Mouse (Mus musculus) adrenal gland, adult 2 months (tissue): Measurements from ENCODE around the gene Nfs1. TPM values are rescaled to one million over a fixed set of nuclear protein-coding genes. Genes with fewer than 3 reads are reported as not detected.
"Not testable (repeated sequence)": the region's sequence is repeated elsewhere in the genome, so short reads cannot be mapped to it uniquely, and the experiment has no call there.

Source experiments
- DNase-seq: peaks from one replicate; pipeline ENCODE4 v3.0.0; 2021
- polyA plus RNA-seq: library from polyadenylated mRNA; depleted of rRNA; stranded (reverse); fragments of >200 nt; gene quantifications from 2 replicates; pipeline ENCODE4 v1.2.3, GENCODE M21; 2012
- total RNA-seq, 2 experiments: library from RNA; stranded (reverse); gene quantifications; 2 replicates each; pipeline ENCODE4 v1.2.3; 2021

Gene Nfs1
- total and polyA plus RNA-seq, 3 experiments = 76.7 to 123 (median 90.3) TPM

DNA sequence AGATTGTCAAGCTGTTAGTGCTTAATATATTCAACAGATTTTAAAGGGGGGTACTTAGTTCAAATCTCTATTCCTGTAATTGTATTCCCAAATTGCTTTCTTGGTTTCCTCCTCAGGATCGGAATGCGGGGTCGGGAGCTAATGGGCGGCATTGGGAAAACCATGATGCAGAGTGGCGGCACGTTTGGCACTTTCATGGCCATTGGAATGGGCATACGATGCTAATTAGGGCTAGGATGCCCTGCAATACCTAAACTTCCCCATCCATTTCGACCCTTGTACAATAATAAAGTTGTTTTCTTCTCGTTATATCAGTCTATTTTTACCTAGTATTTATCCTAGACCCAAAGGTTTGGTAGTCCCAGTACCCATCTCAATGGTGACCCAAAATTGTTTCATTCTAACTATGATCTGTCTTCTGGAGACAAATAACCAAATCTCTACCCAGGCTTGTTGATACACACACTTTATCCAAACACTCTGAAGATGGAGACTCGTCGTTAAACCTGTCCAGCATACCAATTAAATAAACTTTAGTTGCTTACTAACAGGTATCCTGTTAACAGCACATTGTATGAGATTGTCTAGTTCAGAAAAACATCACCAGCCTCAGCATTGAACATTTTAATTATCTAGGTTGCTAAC is 1.6 kb upstream of the Nfs1 start:
- DNase-seq = no peak

GRCm38 (mm10) chr2:156143367-156143766 is 619 bp downstream of the Nfs1 start:
- no peak for DNase-seq

DNA sequence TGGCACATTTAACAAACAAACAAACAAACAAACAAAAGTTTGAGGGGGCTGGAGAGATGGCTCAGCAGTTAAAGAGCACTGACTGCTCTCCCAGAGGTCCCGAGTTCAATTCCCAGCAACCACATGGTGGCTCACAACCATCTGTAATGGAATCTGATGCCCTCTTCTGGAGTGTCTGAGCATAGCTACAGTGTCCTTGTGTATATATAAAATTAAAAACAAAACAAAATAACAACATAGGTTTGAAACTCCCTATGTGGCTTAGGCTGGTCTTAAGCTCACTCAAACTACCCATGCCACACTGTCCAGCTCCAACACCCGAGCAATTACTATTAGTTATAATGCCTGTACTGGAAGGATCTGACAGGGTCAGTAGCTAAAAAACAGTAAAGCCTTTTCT is 1.2 kb downstream of the Nfs1 start:
- DNase-seq = no peak

DNA sequence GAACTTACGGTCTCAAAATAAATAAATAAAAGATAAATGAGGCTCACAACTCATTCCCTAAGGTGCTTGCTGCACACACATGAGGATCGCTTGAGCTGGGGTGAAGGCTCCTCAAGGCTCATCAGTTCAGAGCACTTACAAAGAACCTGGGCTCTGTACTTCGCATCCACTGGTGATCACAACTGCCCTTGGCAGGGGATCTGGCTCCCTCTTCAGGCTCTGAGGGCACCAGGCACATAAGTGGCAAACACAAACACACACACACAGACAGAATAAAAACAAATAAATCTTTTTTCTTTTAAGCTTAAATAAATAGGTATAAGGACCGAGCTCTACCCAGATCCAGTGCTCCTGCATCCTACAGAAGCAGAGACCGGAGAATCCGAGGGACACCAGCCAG is 8.3 kb downstream of the Nfs1 start:
- no peak for DNase-seq

- no peak for DNase-seq
These were observed 9.8 kb downstream of the Nfs1 start for GRCm38 (mm10) chr2:156134161-156134560.

DNA sequence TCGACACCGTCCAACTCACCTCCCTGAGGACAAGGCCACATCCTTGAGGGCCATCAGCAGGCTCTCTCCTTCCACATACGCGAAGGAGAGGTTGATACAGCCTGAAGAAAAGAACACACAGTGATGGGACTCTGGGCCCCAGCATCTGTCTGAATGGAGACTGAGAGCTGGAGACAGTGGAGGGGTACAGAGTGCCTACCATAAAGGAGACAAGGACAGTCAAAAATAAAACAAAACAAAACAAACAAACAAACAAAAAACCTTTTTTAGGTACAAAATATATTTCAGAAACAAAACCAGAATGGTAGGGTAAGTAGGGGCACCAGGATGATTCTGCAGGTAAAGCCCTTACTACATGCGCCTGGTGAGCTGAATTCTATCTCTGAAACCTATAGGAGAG is 17.0 kb downstream of the Nfs1 start, which contains the start of gene Gm28036:
Gene Gm28036, minus strand, starts transcription at position 101 of the 400 bp plus-strand sequence.
- no peak for DNase-seq

DNA sequence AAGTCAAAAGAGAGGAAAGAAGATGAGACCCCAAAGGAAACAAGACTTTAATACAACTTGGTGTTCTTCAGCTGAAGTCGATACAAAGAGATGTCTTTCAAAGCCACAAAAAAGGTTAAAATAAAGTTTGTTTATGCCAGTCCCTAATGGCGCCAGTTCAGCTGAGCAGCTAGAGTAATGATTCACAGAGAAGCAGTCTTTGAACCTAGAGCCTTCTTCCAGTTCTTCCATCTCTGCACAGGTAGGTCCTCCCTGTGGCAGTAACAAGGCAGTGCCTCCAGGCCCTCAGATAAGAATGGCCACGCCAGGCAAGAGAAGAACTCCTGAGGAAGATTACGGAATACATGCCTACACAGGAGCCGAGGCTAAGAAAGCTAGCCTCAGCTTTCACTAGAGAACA is 20.3 kb downstream of the Nfs1 start:
- DNase-seq = no peak

DNA sequence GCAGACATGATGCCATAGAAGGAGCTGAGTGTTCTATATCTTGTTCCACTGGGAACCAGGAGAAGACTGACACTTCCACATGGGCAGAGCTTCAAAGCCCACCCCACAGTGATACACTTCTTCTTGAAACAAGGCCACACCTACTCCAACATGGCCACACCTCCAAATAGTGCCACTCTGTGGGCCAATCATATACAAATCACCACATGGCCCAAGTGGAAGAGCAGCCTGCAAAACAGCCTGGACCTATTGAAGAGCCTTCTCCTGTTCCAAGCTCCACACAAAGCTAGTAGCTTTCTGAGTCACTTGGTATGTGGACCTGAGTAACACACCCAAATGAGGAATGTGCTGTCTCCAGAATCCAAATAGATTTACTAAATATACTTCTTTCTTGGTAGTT is 24.4 kb downstream of the Nfs1 start:
- DNase-seq = no peak

GRCm38 (mm10) chr2:156112080-156112423 is 31.9 kb downstream of the Nfs1 start:
- DNase-seq = not testable (repeated sequence)

DNA sequence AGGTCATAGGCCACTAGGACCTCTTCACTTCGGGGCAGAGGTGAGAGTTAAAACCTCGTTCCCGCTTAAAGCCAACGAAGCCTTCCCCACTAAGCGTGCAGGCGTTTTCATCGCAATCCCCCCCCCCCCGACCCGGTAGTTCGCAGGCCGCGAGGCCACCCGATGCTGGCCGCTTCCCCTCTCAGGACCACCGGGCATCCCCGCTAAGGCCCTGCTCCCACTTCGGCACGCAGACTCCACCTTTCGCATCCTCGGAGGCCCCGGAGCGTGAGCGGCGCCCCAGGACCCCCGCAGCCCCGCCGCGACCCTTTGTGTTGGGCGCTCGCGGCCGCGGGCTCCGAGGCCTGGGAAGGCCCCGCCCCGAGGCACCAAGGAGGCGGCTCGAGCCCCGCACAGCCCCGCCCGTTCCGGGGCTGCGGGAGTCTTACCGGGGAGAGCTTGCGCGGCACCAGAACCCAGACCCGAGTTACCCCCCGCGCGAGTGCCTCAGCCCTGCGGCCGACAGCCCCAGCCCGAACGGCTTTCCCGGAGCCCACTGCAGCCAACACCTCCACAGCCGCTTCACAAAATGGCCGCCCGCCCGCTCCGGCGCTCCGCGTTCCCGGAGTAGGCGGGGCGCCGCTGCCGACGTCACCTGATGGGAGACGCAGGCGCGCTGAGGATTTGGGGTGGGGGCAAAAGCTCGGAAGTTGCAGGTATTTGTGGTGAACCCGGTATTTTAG is 32.5 kb downstream of the Nfs1 start, which contains the start of the genes Cpne1 and Rbm12:
Gene Cpne1, minus strand, starts transcription at position 608 of the 722 bp plus-strand sequence.
Gene Rbm12, minus strand, starts transcription at position 621 of the 722 bp plus-strand sequence.
- DNase-seq = peak; percentile 95

DNA sequence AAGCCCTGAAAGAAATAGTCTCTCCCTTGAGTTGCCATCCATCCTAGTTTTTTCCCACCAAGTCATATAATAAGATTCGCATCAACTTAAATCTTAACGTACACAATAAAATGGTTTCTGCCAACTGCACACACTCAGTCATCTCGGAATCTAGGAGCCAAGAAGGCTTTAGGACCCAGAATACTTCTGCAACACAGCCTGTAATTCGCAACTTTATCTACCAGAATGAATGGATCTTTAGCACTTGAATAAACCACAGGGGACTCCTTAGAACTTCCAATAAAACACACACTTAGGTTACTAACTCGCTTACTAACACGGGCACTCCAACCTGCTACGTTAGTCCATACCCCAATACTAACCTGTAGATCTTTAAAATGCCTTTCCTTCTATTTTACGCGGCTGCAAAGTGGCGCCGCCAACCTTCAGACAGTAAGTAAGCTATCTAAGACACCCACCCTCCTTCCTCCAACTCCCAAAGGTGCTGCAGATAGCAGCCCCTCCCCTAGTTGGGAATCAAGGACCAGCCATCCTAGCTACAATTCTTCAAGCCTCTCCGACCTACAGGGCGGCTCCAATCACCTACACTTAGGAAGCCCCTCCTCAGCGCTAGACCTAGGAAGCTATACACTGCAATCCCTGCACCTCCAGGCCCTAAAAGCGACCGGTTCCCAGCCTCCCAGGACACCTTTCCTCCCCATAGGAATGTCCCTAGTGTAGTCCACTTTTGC is 33.2 kb downstream of the Nfs1 start:
- peak; percentile 38 for DNase-seq

DNA sequence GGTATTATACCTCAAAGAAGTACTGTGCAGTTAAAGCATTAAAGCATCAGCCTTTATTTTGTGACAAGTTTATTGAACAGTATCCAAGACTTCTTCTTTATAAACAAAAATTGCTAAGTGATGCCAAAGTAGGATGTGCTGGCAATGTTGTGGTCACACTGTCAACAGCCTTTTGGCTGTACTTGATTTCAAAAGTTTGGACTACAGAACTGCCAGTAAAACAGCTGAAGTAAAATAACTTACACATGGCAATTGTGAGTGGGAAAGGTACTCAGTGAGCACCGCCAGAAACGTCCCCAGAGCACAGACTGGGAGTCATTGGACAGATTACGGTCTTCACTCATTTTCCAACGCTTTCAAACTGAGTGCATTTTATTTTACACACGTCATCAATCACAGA is 52.1 kb downstream of the Nfs1 start:
- no peak for DNase-seq

DNA sequence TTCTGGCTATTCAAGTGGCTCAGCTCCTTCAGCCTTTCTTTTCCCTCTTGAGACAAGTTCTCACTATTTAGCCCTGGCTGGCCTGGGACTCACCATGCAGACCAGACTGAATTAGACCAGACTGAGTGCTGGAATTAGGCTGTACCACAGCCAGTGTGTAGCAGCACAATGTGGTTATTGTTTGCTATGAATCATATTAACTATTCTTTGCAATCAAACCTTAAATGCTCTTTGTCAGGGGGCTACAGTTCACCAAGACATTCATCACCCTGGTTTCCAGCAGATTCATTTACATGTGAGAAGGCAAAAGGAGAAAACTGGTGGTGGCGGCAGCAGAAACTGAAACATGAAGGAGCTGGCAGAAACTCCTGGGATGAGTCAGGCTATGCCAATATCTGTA is 54.2 kb downstream of the Nfs1 start:
- DNase-seq = no peak

GRCm38 (mm10) chr2:156087391-156088110 is 56.4 kb downstream of the Nfs1 start:
- DNase-seq = no peak

DNA sequence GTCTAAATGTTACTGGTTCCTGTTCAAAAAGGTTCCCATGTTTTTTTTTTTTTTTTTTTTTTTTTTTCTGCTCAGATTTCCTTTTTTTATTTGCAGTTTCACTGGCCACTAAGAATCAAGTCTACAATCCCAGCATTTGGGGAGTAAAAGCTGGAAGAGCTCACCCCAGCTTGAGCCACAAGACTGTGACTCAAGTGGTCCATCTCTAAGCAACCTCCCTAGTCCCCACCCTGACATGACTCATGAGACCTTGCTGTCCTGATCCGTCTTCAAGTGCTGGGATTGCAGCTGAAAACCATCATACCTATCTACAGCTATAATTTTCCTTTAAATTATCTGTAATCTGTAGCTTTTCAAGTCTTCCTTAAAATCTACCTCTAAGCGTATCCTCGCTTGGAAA is 59.4 kb downstream of the Nfs1 start:
- peak; percentile 53 for DNase-seq

- DNase-seq = no peak
These were observed 63.6 kb downstream of the Nfs1 start for GRCm38 (mm10) chr2:156080391-156080790.

DNA sequence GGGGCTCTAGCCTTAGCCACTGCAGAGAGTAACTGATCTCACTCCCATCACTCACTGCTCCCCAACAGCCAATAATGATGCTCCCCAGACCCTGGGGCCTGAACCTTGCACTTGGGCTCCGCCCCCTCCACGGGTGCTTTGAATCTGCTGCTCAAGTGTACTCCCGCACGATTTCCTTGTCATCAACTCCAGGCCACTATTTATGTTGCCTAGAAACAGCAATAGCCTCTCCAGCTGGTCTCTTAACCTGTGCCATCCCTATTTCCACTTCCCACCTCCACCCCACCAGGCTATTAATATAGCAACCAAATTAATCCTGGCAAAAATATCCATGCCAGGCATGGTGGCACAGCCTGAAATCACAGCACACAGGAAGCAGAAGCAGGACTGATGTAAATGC is 64.3 kb downstream of the Nfs1 start:
- DNase-seq = no peak

DNA sequence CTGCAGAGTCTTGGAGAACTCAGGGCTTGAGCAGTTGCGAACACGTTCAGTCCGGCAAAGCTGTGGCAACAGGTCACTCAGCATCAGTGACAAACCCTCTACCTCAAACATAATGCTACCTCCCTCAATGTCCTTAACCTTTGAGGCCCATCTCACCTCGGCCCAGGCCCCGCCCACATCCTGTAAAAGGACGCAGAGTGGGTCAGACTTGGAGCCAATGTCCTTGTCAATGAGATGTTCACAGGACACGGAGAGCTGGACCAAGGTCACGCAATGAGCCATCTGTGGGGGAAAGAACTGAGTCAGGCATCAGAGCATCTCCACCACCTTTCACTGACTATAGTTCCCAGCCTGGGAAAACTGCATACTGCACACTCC is 64.8 kb downstream of the Nfs1 start:
- peak; percentile 78 for DNase-seq

- DNase-seq = no peak
These were observed 65.4 kb downstream of the Nfs1 start for GRCm38 (mm10) chr2:156078421-156079182.

- DNase-seq = no peak
These were observed 66.5 kb downstream of the Nfs1 start for GRCm38 (mm10) chr2:156077461-156077860.

DNA sequence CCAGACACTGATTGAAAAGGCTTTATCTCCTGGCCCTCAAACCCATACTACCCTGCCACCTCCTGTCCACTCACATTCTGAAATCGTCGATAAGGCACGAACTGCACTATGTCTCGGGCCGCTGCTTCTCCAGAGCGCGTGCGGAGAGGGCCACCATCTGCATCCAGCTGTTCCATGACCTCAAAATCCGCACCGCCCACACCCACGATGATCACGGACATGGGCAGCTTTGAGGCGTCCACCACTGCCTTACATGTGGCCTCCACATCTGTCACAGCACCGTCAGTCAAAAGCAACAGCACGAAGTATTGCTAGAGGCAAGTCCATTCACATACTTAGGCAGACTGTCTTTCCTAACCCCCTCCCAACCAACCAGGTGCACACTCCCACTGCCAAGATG is 70.3 kb downstream of the Nfs1 start:
- no peak for DNase-seq
